Mouse (Mus musculus): ENCODE data around the gene Fkbp6. TPM values are rescaled to one million over a fixed set of nuclear protein-coding genes. Genes with fewer than 3 reads are reported as not detected.

The Fkbp6 gene
- total RNA-seq, 2 experiments from 2014 or later: 0.62 TPM; not detected in 1

DNA sequence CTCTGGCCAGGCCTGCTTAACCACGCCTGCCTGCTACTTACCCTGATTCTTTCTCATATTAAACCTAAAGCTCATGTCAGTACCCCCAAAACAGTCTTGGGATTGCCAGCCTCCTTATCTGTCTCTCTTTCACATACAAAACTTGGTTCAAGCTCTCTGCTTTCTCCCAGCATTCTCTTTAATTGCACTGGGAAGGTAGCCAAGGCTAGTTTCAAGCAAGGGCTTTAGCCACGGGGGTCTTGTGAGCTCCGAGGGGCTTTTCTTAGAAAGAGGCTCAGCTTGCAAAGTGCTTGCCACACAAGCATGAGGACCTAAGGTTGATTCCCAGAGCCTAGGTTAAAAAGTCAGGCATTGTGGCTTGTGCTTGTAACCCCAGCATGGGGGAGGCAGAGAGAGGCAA, 64.6 kb downstream of the Fkbp6 start:
- ATAC-seq (replicated peaks; ENCODE audit: poor library complexity, severe bottlenecking): no peak

DNA sequence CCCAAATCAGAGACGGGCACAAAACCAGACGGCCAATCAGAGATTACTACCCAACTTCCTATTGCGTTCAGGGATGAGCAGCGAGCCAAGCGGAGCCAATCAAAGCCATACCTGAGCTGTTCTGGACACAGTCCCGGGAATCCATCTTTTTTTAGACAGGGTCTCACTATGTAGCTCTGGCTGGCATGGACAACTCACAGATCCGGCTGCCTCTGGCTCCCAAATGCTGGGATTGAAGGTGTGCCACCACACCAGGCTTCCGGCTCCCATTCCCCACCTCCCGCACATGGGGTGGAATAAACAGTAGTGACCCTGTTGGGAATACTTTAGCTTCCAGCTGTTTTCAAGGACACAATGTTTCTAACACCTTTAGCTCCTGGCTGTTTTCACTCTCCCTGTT, 69.6 kb downstream of the Fkbp6 start:
- no peak for ATAC-seq (replicated peaks; ENCODE audit: poor library complexity, severe bottlenecking)

GRCm38 (mm10) chr5:135276597-135276996, 73.2 kb downstream of the Fkbp6 start:
- ATAC-seq (replicated peaks; ENCODE audit: poor library complexity, severe bottlenecking): no peak

- no peak for ATAC-seq (replicated peaks; ENCODE audit: poor library complexity, severe bottlenecking)
Observed at GRCm38 (mm10) chr5:135274663-135275396, 75.0 kb downstream of the Fkbp6 start.

DNA sequence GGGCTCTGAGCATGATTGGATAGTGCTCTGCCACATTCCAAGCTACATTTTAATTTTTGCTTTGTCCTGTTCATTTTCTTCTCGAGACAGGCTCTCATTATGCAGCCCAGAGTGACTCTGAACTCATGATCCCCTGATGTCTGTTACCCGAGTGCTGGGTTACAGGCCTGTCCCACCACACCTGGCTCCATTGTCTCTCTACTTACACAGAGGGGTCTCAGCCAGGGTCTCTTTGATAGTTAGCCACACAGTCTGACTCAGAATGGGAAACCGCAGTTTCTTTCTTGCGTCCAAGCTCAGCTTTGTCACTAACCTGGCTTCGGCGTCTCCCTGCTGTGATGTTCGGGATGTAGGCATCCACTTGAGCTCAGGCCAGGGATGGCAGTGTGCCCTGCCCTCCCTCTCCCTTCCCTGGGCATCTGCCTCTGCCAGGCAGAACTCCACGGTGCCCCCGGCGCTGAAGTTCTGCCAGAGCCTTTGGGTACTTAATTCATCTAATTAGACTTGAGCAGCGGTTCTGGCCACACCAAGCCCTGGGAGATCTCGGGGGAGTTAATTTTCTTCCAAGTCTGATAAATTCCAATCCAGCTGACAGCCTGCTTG, 78.2 kb downstream of the Fkbp6 start:
- ATAC-seq (replicated peaks; ENCODE audit: poor library complexity, severe bottlenecking): no peak

- ATAC-seq (replicated peaks; ENCODE audit: poor library complexity, severe bottlenecking): no peak
Observed at GRCm38 (mm10) chr5:135270361-135270760, 79.5 kb downstream of the Fkbp6 start.

DNA sequence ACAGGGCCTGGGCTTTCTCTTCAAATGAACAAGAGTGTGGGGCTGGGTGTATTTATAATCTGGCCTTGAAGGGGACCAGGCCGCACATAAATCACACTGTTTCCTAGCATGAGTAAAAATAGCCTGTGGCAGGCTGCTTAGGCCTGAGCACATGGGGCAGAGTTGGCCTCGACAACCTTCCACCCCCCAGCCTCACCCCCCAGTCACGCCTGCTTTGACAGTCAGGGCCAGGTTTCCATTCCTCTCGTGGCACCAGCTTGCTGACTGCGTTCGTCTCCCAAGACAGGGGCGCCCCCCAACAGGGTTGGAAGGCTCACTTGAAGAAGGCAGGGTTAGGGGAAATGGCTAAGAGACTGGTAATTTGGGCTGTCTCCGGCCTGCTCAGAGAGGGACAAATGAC, 80.4 kb downstream of the Fkbp6 start:
- ATAC-seq (replicated peaks; ENCODE audit: poor library complexity, severe bottlenecking): no peak

- ATAC-seq (replicated peaks; ENCODE audit: poor library complexity, severe bottlenecking): peak; percentile 98
Observed at GRCm38 (mm10) chr5:135264548-135264947, 85.3 kb downstream of the Fkbp6 start.

DNA sequence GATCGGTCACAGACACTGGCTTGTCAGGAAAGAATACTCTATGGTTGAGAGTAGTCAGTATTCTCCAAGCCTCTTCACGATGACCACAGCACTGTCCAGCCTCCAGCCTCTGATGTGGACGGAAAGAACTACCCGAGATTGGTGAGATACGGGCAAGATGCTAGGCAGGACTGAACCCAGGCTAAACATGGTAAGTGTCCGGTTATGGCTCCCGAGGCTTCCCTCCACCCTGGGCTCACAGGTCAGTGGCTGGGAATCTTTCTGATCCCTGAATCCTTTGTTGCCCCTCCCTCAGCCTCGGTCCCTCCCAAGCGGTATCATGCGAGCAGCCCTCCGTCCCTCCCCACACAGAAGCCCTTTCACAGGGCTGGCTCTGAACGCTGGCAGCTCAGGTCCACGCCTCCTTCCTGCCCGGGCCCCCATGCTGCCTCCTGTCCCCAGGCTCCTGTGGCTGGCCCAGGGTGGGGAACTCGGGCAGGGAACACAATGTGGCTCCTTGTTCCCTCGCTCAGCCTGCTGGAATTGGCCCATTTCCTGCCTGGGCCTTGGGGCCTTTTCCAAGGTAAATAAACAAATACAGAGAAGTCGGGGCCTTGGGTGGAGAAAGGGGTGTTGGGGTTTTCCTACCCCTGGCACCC, 85.9 kb downstream of the Fkbp6 start:
- peak; percentile 67 for ATAC-seq (replicated peaks; ENCODE audit: poor library complexity, severe bottlenecking)

DNA sequence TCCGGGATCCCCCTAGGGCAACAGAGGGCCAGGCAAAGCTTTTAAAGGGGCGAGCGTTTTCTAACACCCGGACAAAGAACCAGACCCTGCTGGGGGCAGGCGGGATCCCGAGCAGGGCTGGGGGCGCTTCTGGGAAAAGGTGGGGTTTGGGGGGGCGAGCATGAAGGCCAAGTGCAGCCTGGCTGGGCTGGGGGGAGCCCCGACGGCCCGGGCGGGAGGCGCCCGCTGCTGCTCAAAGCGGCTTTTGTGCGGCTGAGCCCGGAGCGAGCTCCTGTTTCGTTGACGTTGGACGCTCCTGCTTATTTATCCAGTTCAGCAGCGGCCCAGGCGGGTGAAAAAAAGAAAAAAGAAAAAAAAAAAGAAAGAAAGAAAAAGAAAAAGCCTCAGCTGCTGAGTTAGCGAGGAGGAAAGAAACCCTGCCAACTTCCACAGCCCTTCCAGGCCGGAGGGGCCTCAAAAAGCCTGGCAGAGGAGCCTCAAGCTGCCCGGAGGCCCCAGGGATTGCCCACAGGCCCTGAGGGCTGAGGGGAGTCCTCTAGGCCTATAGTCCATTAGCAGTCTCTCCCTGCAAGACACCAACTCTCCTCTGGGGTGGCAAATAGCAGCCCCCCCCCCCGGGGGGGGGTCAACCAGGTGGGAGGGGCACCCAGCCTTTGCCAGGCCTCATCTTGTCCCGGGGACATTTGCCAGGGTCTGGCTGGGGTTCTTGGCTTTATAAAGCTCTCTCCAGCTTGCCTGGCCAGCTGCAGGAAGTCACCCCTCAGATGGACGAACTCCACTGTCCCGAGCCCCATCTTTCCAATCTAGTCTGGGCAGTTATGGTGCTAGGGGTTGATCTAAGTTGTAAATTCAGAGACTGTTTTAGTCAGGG, 91.3 kb downstream of the Fkbp6 start:
- ATAC-seq (replicated peaks; ENCODE audit: poor library complexity, severe bottlenecking): no peak

- ATAC-seq (replicated peaks; ENCODE audit: poor library complexity, severe bottlenecking): no peak
Observed at GRCm38 (mm10) chr5:135257559-135257958, 92.3 kb downstream of the Fkbp6 start.

GRCm38 (mm10) chr5:135256166-135256565, 93.7 kb downstream of the Fkbp6 start:
- no peak for ATAC-seq (replicated peaks; ENCODE audit: poor library complexity, severe bottlenecking)

DNA sequence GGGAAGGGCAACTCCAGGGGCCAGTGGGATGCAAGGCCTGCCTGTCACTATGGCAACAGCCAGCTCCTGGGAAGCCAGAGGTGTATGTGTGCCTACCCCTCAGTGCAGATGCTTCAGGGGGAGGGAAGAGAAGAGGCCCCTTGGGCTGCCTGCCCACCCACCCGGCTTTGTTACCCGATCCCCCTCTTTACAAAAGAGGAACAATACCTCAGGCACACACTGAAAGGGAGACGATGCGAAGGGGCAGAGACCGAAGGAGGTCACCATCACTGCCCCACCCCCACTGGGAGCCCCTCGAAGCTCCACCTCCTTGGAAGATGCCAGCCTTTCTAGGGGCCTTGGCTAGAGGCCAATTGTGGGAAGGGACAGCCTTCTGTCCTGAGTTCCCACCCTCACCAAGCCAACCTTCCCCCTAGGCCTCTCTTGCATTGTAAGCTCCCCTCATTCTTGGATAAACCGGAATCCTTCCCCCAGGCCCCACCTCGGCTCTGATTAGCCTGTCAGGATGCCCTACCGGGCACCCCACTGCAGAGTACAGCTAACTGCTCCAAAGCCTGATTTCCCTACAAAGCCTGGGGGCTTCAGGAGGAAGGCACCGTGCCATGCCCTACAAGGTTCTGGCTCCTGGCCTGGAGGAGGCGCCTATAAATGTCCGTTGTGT, 96.0 kb downstream of the Fkbp6 start:
- no peak for ATAC-seq (replicated peaks; ENCODE audit: poor library complexity, severe bottlenecking)

GRCm38 (mm10) chr5:135251079-135251454, 98.8 kb downstream of the Fkbp6 start, which contains the start of gene Fzd9:
Gene Fzd9 (minus strand): TSS chr5:135251230.
- ATAC-seq (replicated peaks; ENCODE audit: poor library complexity, severe bottlenecking): peak; percentile 92

DNA sequence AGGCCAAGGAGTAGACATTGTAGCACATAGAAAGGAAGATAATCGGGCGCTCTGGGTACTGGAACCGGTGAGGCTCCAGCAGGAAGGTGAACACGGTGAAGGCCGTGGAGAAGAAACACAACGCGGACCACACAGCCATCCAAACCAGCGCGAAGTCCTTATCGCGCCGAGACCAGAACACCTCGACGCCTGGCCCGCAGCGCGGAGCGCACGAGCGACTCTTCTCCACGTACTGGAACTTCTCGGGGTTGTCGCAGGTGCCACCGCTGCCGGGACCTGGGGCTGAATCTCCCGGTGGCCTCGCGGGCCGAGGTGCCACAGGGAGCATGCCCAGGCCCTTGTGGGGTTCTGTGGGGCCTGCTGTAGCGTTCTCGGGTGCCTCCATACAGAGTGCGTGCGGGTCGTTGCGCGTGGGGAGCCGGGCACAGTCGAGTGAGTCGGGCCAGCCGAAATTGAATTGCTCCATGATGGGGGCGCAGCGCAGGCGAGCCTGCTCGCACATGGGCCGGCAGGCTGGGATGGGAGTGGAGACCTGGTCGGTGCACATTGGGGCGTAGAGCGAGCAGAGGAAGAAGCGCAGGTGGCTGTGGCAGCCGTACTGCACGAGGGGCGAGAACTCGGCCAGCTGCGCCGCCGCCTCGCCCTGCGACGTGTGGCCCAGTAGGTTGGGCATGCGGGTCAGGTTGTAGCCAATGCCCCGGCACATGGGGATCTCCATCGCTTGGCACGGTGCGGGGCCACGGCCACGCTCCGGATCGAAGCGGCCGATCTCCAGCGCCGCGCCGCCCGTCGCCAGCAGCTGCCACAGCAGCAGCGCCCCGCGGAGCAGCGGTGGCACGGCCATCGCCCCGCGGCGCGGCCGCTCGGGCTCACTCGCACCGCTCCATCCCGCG, 99.4 kb downstream of the Fkbp6 start:
- peak; percentile 21 for ATAC-seq (replicated peaks; ENCODE audit: poor library complexity, severe bottlenecking)

DNA sequence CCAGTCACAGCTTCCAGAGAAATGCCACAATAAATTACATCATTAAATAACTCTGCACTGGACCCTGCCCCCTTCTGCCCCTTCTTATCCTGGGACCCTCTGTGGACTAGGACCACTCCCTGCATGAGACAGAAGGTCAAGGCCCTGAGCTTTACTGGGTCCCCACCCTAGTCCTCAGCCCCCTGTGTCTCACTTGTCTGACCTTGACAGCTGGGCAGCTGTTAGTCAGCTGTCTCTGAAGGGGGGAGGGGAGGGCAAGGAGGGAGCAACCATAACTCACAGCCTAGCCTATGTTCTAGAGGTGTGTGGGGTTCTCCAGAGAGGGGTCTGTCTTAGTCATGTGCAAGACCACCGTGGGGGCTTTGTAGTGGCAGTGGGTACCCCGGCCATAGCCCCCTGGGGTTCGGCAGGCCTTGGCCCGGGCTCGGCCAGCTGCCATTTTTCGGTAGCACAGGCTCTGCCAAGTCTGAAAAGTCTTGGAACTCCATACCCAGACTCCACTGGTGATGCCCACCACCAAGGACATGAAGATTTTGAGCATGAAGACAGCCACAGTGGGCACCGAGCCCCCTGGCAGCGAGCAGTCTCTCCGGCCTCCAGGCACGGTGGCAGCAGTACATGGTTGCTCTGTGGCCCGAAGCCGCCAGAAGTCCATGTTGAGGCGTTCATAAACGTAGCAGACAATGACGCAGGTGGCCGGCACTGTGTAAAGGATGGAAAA, 100.7 kb downstream of the Fkbp6 start:
- ATAC-seq (replicated peaks; ENCODE audit: poor library complexity, severe bottlenecking): no peak

DNA sequence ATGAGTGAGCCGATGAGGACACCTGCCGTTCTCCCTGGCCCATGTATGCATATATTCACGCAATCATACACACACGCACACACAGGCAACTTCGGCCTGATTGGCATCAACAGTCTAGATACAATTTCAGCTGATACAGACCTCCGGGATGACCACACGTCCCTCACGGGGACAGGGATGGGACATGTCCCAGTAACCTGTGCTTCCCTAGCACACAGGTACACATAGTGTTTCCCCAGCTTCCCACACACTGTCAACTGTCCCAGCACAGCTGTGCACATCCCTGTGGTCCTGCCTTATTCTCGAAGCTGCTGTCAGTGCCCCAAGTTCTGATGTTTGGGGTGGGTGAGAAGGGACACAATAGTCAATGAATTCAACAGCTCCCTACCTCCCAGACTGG, 102.5 kb downstream of the Fkbp6 start:
- no peak for ATAC-seq (replicated peaks; ENCODE audit: poor library complexity, severe bottlenecking)

DNA sequence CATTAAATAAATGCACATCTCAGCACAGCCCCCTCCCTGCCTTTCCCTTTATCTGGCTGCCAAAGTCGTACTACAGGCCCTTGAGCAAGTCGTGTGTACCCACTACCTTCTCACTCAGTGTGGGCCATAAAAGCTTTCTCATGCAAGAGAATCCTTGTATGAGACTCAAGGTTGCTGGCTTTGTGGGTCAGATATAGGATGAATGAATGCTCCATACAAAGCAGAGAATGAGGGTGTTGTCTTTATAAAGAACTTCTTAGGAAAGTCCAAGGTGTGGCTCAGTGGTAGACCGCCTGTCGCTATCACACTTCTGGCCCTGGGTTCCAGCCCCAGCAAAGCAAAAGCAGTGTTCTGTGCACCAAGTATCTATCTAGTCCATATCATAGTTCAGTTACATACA, 103.3 kb downstream of the Fkbp6 start:
- ATAC-seq (replicated peaks; ENCODE audit: poor library complexity, severe bottlenecking): no peak

GRCm38 (mm10) chr5:135243166-135243565, 106.7 kb downstream of the Fkbp6 start:
- ATAC-seq (replicated peaks; ENCODE audit: poor library complexity, severe bottlenecking): no peak

Data from granulocyte monocyte progenitor cell, adult 5-6 weeks (primary cell).